Mouse (Mus musculus): ENCODE measurements around the gene Gimap1. TPM values are rescaled to one million over a fixed set of nuclear protein-coding genes. Genes with fewer than 3 reads are reported as not detected.

The Gimap1 gene
- total and polyA plus RNA-seq, 3 experiments, result 54.5 to 144 (median 91.8) TPM

DNA sequence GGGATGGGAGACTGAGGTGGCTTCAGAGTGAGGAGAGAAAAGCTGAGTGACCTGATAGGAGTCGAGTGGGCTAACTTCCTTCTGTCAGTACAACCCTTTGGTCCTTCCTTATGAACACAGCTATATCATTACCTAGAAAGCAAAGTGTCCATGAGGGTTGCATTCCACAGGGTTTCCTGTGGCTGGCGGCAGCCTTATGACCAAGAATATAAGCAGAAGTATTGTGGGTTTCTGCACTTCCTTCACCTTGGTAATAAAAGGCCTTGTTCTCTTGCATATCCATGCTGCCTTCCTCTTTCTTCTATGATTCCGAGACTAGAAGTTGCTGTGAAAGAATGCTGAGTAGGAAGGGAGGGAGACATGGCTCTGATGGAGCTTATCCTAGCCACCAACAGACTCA is 40.0 kb upstream of the Gimap1 start:
- H3K27ac ChIP-seq (ENCODE audit: insufficient read depth, low read depth), result peak overlapping the region; percentile 98
- peak overlapping the region; percentile 63; the same call in 1 of the 2 replicates for H3K4me2 ChIP-seq (ENCODE audit: insufficient read depth, low read depth, poor library complexity, severe bottlenecking)
- peak overlapping the region; percentile 64 for H3K9ac ChIP-seq (ENCODE audit: insufficient read depth, low read depth)
- H3K4me1 ChIP-seq (ENCODE audit: control insufficient read depth in 1 of 2, insufficient read depth in 2 of 2), result peaks cover 31 to 70% of the 10 kb centered on the region in 2 experiments
- dilution Hi-C loops (cut with MboI; ENCODE audit: extremely low pct_ligation_motif_present, extremely low pct_unique_long_range_greater_than_20kb, low sequenced_read_pairs) (no loop called here), in situ Hi-C loops (cut with MboI; ENCODE audit: low pct_ligation_motif_present, low pct_unique_long_range_greater_than_20kb, low sequenced_read_pairs) (no loop called here)
- H3K27me3 ChIP-seq (replicated peaks), result no peaks in the 10 kb centered on the region
- peaks cover 25% of the 10 kb centered on the region for H3K9me3 ChIP-seq (replicated peaks; ENCODE audit: low read length)
- DNase-seq (ENCODE audit: extremely low read depth), result no peak
- no peak for TF ChIP-seq RCOR1 (conservative IDR thresholded peaks at IDR 0.05; ENCODE audit: low read depth, low read length)
- no peak for TF ChIP-seq ELF1 (IDR thresholded peaks at IDR 0.05; ENCODE audit: low read depth, low read length)
- no peak for TF ChIP-seq MYC (IDR thresholded peaks at IDR 0.05; ENCODE audit: low read depth, low read length)
- TF ChIP-seq SMC3 (IDR thresholded peaks at IDR 0.05; ENCODE audit: low read depth, low read length), result no peak
- no peak for TF ChIP-seq NELFE (IDR thresholded peaks at IDR 0.05; ENCODE audit: low read depth, low read length)
- TF ChIP-seq SIN3A (IDR thresholded peaks at IDR 0.05; ENCODE audit: low read length), result no peak
- peaks cover 23 to 52% of the 10 kb centered on the region in 2 experiments for H3K36me3 ChIP-seq (replicated peaks in 1 of 2; ENCODE audit: control insufficient read depth in 1 of 2, insufficient read depth in 1 of 2, low read length in 1 of 2)
- peaks cover 11% of the 10 kb centered on the region for H3K79me2 ChIP-seq (replicated peaks; ENCODE audit: control insufficient read depth, extremely low read depth, insufficient read depth, poor library complexity, severe bottlenecking)
- H3K4me3 ChIP-seq (replicated peaks in 1 of 3; ENCODE audit: low read depth in 2 of 3, low read length in 2 of 3, poor library complexity in 1 of 3), result peak overlapping the region in 1 of 3 experiments; percentile 45

GRCm38 (mm10) chr6:48700251-48701075 is 38.4 kb upstream of the Gimap1 start:
- Histone ChIP-seq H3K79me2 (replicated peaks; ENCODE audit: control insufficient read depth, extremely low read depth, insufficient read depth, poor library complexity, severe bottlenecking) (peaks cover 25% of the 10 kb centered on the region), H3K4me1 (ENCODE audit: control insufficient read depth in 1 of 2, insufficient read depth in 2 of 2) (peaks cover 43 to 83% of the 10 kb centered on the region in 2 experiments), H3K4me2 (ENCODE audit: insufficient read depth, low read depth, poor library complexity, severe bottlenecking) (peak overlapping the region; percentile 18), H3K9ac (ENCODE audit: insufficient read depth, low read depth) (peak overlapping the region; percentile 43), H3K27ac (ENCODE audit: insufficient read depth, low read depth) (peak overlapping the region; percentile 98), H3K27me3 (replicated peaks) (no peaks in the 10 kb centered on the region), H3K36me3 (replicated peaks in 1 of 2; ENCODE audit: control insufficient read depth in 1 of 2, insufficient read depth in 1 of 2, low read length in 1 of 2) (peaks cover 33 to 60% of the 10 kb centered on the region in 2 experiments), H3K4me3 (replicated peaks in 1 of 3; ENCODE audit: low read depth in 2 of 3, low read length in 2 of 3, poor library complexity in 1 of 3) (peak overlapping the region in 1 of 3 experiments; percentile 3), H3K9me3 (replicated peaks; ENCODE audit: low read length) (peaks cover 15% of the 10 kb centered on the region)
- in situ Hi-C loops (cut with MboI; ENCODE audit: low pct_ligation_motif_present, low pct_unique_long_range_greater_than_20kb, low sequenced_read_pairs), result loop anchor here (5.0 kb wide), 1 partner anchor 37 kb away; the partner anchor contains the start of gene Gimap1
- peak; percentile 95 for DNase-seq (ENCODE audit: extremely low read depth)
- dilution Hi-C loops (cut with MboI; ENCODE audit: extremely low pct_ligation_motif_present, extremely low pct_unique_long_range_greater_than_20kb, low sequenced_read_pairs), result no loop called here
- TF ChIP-seq MYC (IDR thresholded peaks at IDR 0.05; ENCODE audit: low read depth, low read length) (peak; percentile 84; the same call in 1 of the 2 replicates), MXI1 (IDR thresholded peaks at IDR 0.05; ENCODE audit: low read depth, low read length) (peak; percentile 96), RAD21 (IDR thresholded peaks at IDR 0.05; ENCODE audit: low read depth, low read length) (no peak; the same call in none of the 2 replicates), USF1 (IDR thresholded peaks at IDR 0.05; ENCODE audit: low read depth, low read length) (no peak), POLR2A (IDR thresholded peaks at IDR 0.05; ENCODE audit: low read depth, low read length) (peak; percentile 59), TCF12 (IDR thresholded peaks at IDR 0.05; ENCODE audit: low read depth, low read length) (peak; percentile 100), ZKSCAN1 (IDR thresholded peaks at IDR 0.05; ENCODE audit: borderline replicate concordance, low read depth, low read length) (no peak), E2F4 (IDR thresholded peaks at IDR 0.05; ENCODE audit: insufficient replicate concordance, low read depth, low read length) (no peak), CHD2 (IDR thresholded peaks at IDR 0.05; ENCODE audit: low read length) (peak; percentile 91), KAT2A (IDR thresholded peaks at IDR 0.05; ENCODE audit: insufficient replicate concordance, low read length) (peak; percentile 61; the same call in 1 of the 2 replicates), USF2 (conservative IDR thresholded peaks at IDR 0.05; ENCODE audit: low read depth, low read length) (no peak), SIN3A (IDR thresholded peaks at IDR 0.05; ENCODE audit: low read length) (peak; percentile 96), JUND (conservative IDR thresholded peaks at IDR 0.05; ENCODE audit: low read depth, low read length) (peak; percentile 85), HCFC1 (IDR thresholded peaks at IDR 0.05; ENCODE audit: low read depth, low read length) (no peak), NELFE (IDR thresholded peaks at IDR 0.05; ENCODE audit: low read depth, low read length) (0 out of 2 replicates have a peak, but pooled peaks have one; percentile 32), MAFK (IDR thresholded peaks at IDR 0.05; ENCODE audit: insufficient replicate concordance, low read length) (0 out of 2 replicates have a peak, but pooled peaks have one; percentile 60), RCOR1 (conservative IDR thresholded peaks at IDR 0.05; ENCODE audit: low read depth, low read length) (peak; percentile 75), ELF1 (IDR thresholded peaks at IDR 0.05; ENCODE audit: low read depth, low read length) (peak; percentile 86), ZMIZ1 (IDR thresholded peaks at IDR 0.05; ENCODE audit: low read depth, low read length) (peak; percentile 46; the same call in 1 of the 2 replicates), TBP (conservative IDR thresholded peaks at IDR 0.05; ENCODE audit: low read depth, low read length) (peak; percentile 58), SMC3 (IDR thresholded peaks at IDR 0.05; ENCODE audit: low read depth, low read length) (no peak), IRF4 (IDR thresholded peaks at IDR 0.05; ENCODE audit: low read depth, low read length) (peak; percentile 99), UBTF (IDR thresholded peaks at IDR 0.05; ENCODE audit: low read depth, low read length) (no peak), ZNF384 (IDR thresholded peaks at IDR 0.05; ENCODE audit: low read depth, low read length) (peak; percentile 30; the same call in 1 of the 2 replicates), CHD1 (IDR thresholded peaks at IDR 0.05; ENCODE audit: low read depth, low read length) (peak; percentile 40; the same call in 1 of the 2 replicates), PAX5 (IDR thresholded peaks at IDR 0.05; ENCODE audit: low read length) (no peak), JUN (IDR thresholded peaks at IDR 0.05; ENCODE audit: insufficient read depth, low read depth, low read length) (peak; percentile 79), POLR2AphosphoS2 (IDR thresholded peaks at IDR 0.05; ENCODE audit: low read depth, low read length) (peak; percentile 87)

Data from CH12.LX (cell line).